Mouse (Mus musculus) hindbrain, embryonic 11.5 days (tissue): Measurements from ENCODE around the gene Znrf4. TPM values are rescaled to one million over a fixed set of nuclear protein-coding genes. Genes with fewer than 3 reads are reported as not detected.

Experiments used
- ATAC-seq: fragments of 200-750 bp; cut with Nextera tagmentation; 2 replicates; pipeline ENCODE4 v1.8.0; 2017; ENCODE audit warnings: mild to moderate bottlenecking, moderate TSS enrichment, moderate library complexity; ENCODE audit not compliant: low FRiP score
- DNase-seq: peaks from one replicate; pipeline ENCODE4 v3.0.0-alpha.2; 2015; ENCODE audit warnings: low spot score
- H3K27ac ChIP-seq: fragments of 300-500 bp; sonication (generic); 2 replicates; pipeline ENCODE4 v1.5.1; 2014; ENCODE audit warnings: mild to moderate bottlenecking, low read depth, low read length
- H3K27me3 ChIP-seq: fragments of 300-500 bp; sonication (generic); 2 replicates; pipeline ENCODE4 v1.6.1; 2014; ENCODE audit warnings: mild to moderate bottlenecking, low read length, moderate library complexity, mixed read lengths; ENCODE audit not compliant: control insufficient read depth, insufficient read depth
- H3K36me3 ChIP-seq: fragments of 300-500 bp; sonication (generic); 2 replicates; pipeline ENCODE4 v1.6.1; 2014; ENCODE audit warnings: mild to moderate bottlenecking, low read length, moderate library complexity, mixed read lengths; ENCODE audit not compliant: control insufficient read depth, insufficient read depth
- H3K4me1 ChIP-seq: fragments of 300-500 bp; sonication (generic); replicated peaks from 2 replicates; pipeline ENCODE4 v1.6.1; 2014; ENCODE audit warnings: low read length, mixed read lengths; ENCODE audit not compliant: control insufficient read depth, insufficient read depth
- H3K4me2 ChIP-seq: fragments of 300-500 bp; sonication (generic); replicated peaks from 2 replicates; pipeline ENCODE4 v1.6.1; 2014; ENCODE audit warnings: mild to moderate bottlenecking, low read depth, low read length
- H3K4me3 ChIP-seq: fragments of 300-500 bp; sonication (generic); 2 replicates; pipeline ENCODE4 v1.5.1; 2014; ENCODE audit warnings: low read depth, low read length
- H3K9ac ChIP-seq: fragments of 300-500 bp; sonication (generic); 2 replicates; pipeline ENCODE4 v1.6.1; 2014; ENCODE audit warnings: low read depth, low read length
- H3K9me3 ChIP-seq: fragments of 300-500 bp; sonication (generic); 2 replicates; pipeline ENCODE4 v1.6.1; 2016; ENCODE audit warnings: low read length; ENCODE audit not compliant: control insufficient read depth
- WGBS: fragments of 180-500 bp; shearing (Covaris S2); extraction: QIAGEN DNeasy Blood & Tissue Kit; methylation state at CpG from one replicate; pipeline ENCODE4 v1.1.7; 2014; 5-methylcytosine and 5-hydroxymethylcytosine counted together
- polyA plus RNA-seq: library from polyadenylated mRNA; unstranded; fragments of >200 nt; fragmentation: Nextera tagmentation; extraction: Ambion mirVana; gene quantifications from 2 replicates; pipeline ENCODE4 v1.2.1, GENCODE M21; 2014

Znrf4 gene
- polyA plus RNA-seq, result not detected in 2 replicates

GRCm38 (mm10) chr17:56512310-56512709, at the start of gene Znrf4:
TSS of gene Znrf4 (minus strand) at chr17:56512431.
- DNase-seq (no peak), ATAC-seq (no peak)
- Histone ChIP-seq H3K4me1 (peaks cover 8% of the 10 kb centered on the region), H3K27me3 (peaks cover 43% of the 10 kb centered on the region), H3K27ac (no peak within 1 kb of the TSS), H3K9ac (no peak within 1 kb of the TSS; the same call in 1 of the 2 replicates), H3K9me3 (no peaks in the 10 kb centered on the region), H3K4me3 (peak within 1 kb of the TSS; percentile 19), H3K36me3 (no peaks in the 10 kb centered on the region), H3K4me2 (peak within 1 kb of the TSS; percentile 26)
- WGBS, result 62% methylated on average over 22 of the region's 22 CpGs

GRCm38 (mm10) chr17:56561866-56562265, 49.6 kb upstream of the Znrf4 start:
- no peak for DNase-seq
- no peaks in the 10 kb centered on the region for H3K27me3 ChIP-seq
- H3K9ac ChIP-seq, result no peak overlapping the region
- WGBS, result 91% methylated on average over 2 of the region's 2 CpGs
- no peaks in the 10 kb centered on the region for H3K4me1 ChIP-seq
- no peak overlapping the region for H3K27ac ChIP-seq
- H3K36me3 ChIP-seq, result peaks cover 37% of the 10 kb centered on the region
- H3K4me2 ChIP-seq, result no peak overlapping the region
- ATAC-seq, result no peak
- no peaks in the 10 kb centered on the region for H3K9me3 ChIP-seq
- no peak overlapping the region for H3K4me3 ChIP-seq

- Histone ChIP-seq H3K4me2 (no peak overlapping the region), H3K36me3 (peaks cover 23% of the 10 kb centered on the region), H3K27me3 (no peaks in the 10 kb centered on the region), H3K4me3 (no peak overlapping the region), H3K9ac (no peak overlapping the region), H3K4me1 (no peaks in the 10 kb centered on the region), H3K9me3 (no peaks in the 10 kb centered on the region), H3K27ac (no peak overlapping the region)
- WGBS, result 75% methylated on average over 1 of the region's 1 CpGs
- DNase-seq (no peak), ATAC-seq (no peak)
Measured at GRCm38 (mm10) chr17:56560131-56560530, 47.9 kb upstream of the Znrf4 start.

- no peaks in the 10 kb centered on the region for H3K27me3 ChIP-seq
- H3K36me3 ChIP-seq, result peaks cover 15% of the 10 kb centered on the region
- H3K4me2 ChIP-seq, result no peak overlapping the region
- H3K9ac ChIP-seq, result no peak overlapping the region
- no peaks in the 10 kb centered on the region for H3K9me3 ChIP-seq
- no peak for ATAC-seq
- H3K4me1 ChIP-seq, result no peaks in the 10 kb centered on the region
- WGBS, result 78% methylated on average over 3 of the region's 3 CpGs
- DNase-seq, result no peak
- no peak overlapping the region for H3K4me3 ChIP-seq
- no peak overlapping the region for H3K27ac ChIP-seq
Measured at GRCm38 (mm10) chr17:56559386-56559785, 47.2 kb upstream of the Znrf4 start.

- no peaks in the 10 kb centered on the region for H3K9me3 ChIP-seq
- H3K27me3 ChIP-seq, result no peaks in the 10 kb centered on the region
- H3K4me2 ChIP-seq, result no peak overlapping the region
- no peak overlapping the region for H3K9ac ChIP-seq
- H3K27ac ChIP-seq, result no peak overlapping the region
- H3K4me1 ChIP-seq, result no peaks in the 10 kb centered on the region
- WGBS, result 19% methylated on average over 3 of the region's 3 CpGs
- ATAC-seq (peak; percentile 67), DNase-seq (peak; percentile 85)
- no peak overlapping the region for H3K4me3 ChIP-seq
- H3K36me3 ChIP-seq, result peaks cover 14% of the 10 kb centered on the region
Measured at GRCm38 (mm10) chr17:56558448-56558847, 46.2 kb upstream of the Znrf4 start.

- peaks cover 3% of the 10 kb centered on the region; the same call in 1 of the 2 replicates for H3K4me1 ChIP-seq
- no peaks in the 10 kb centered on the region for H3K36me3 ChIP-seq
- DNase-seq, result no peak
- no peaks in the 10 kb centered on the region for H3K27me3 ChIP-seq
- H3K4me3 ChIP-seq, result no peak within 1 kb of the TSS
- WGBS, result 83% methylated on average over 20 of the region's 20 CpGs
- H3K4me2 ChIP-seq, result no peak within 1 kb of the TSS
- no peak within 1 kb of the TSS for H3K27ac ChIP-seq
- H3K9me3 ChIP-seq, result no peaks in the 10 kb centered on the region
- no peak for ATAC-seq
- H3K9ac ChIP-seq, result no peak within 1 kb of the TSS
Measured at GRCm38 (mm10) chr17:56554122-56554551, 41.9 kb upstream of the Znrf4 start, which contains the start of gene Gm20219. TSS of gene Gm20219 (minus strand) at chr17:56554387.

- Histone ChIP-seq H3K9ac (no peak overlapping the region), H3K4me3 (no peak overlapping the region), H3K9me3 (no peaks in the 10 kb centered on the region), H3K27me3 (no peaks in the 10 kb centered on the region), H3K4me1 (peaks cover 3% of the 10 kb centered on the region; the same call in 1 of the 2 replicates), H3K27ac (peak overlapping the region; percentile 85), H3K36me3 (no peaks in the 10 kb centered on the region), H3K4me2 (no peak overlapping the region)
- ATAC-seq (peak; percentile 20; the same call in 1 of the 2 replicates), DNase-seq (peak; percentile 87)
- 56% methylated on average over 5 of the region's 5 CpGs for WGBS
Measured at GRCm38 (mm10) chr17:56552781-56553363, 40.6 kb upstream of the Znrf4 start.

- H3K9me3 ChIP-seq, result no peaks in the 10 kb centered on the region
- H3K4me1 ChIP-seq, result peaks cover 3% of the 10 kb centered on the region; the same call in 1 of the 2 replicates
- no peak overlapping the region for H3K4me2 ChIP-seq
- H3K9ac ChIP-seq, result no peak overlapping the region
- H3K27me3 ChIP-seq, result no peaks in the 10 kb centered on the region
- no peak overlapping the region for H3K4me3 ChIP-seq
- ATAC-seq, result peak; percentile 84
- peak; percentile 52 for DNase-seq
- H3K36me3 ChIP-seq, result no peaks in the 10 kb centered on the region
- 50% methylated on average over 6 of the region's 6 CpGs for WGBS
- peak overlapping the region; percentile 85 for H3K27ac ChIP-seq
Measured at GRCm38 (mm10) chr17:56551841-56552581, 39.8 kb upstream of the Znrf4 start.
